ENCODE assay signal across 23 mouse cellular contexts in genomic region chr1:18961889-18962288, GRCm38 (mm10).
"Had no signal": no experiment of that assay in that cellular context is flagged by ENCODE, and none has a peak within 500 bp of the region (broad histone marks: within the 10 kb centered on the region; RNA-seq: fewer than 3 reads in every experiment).

No protein-coding gene starts in this region.

- H3K36me3 ChIP-seq: kidney, embryonic 15.5 days; limb, embryonic 12.5 days; limb, embryonic 15.5 days; midbrain, embryonic 12.5 days; midbrain, embryonic 15.5 days; neural tube, embryonic 12.5 days had no signal

- H3K4me1 ChIP-seq: kidney, embryonic 15.5 days; limb, embryonic 12.5 days; limb, embryonic 15.5 days; midbrain, embryonic 12.5 days; midbrain, embryonic 15.5 days; neural tube, embryonic 12.5 days had no signal

- H3K4me2 ChIP-seq: kidney, embryonic 15.5 days; limb, embryonic 12.5 days; limb, embryonic 15.5 days; liver, embryonic 11.5 days; lung, embryonic 14.5 days; midbrain, embryonic 12.5 days; midbrain, embryonic 15.5 days; neural tube, embryonic 12.5 days had no signal

- H3K9me3 ChIP-seq: kidney, embryonic 15.5 days; limb, embryonic 12.5 days; limb, embryonic 15.5 days; midbrain, embryonic 12.5 days; midbrain, embryonic 15.5 days; neural tube, embryonic 12.5 days had no signal

- ATAC-seq: liver, postnatal 0 days; lung, postnatal 0 days had no signal

- H3K9ac ChIP-seq: kidney, embryonic 15.5 days; limb, embryonic 12.5 days; limb, embryonic 15.5 days; liver, embryonic 14.5 days; liver, postnatal 0 days; lung, embryonic 14.5 days; midbrain, embryonic 12.5 days; midbrain, embryonic 15.5 days; neural tube, embryonic 12.5 days had no signal

- H3K27me3 ChIP-seq: kidney, embryonic 15.5 days; limb, embryonic 12.5 days; limb, embryonic 15.5 days; midbrain, embryonic 12.5 days; midbrain, embryonic 15.5 days; neural tube, embryonic 12.5 days had no signal

- H3K27ac ChIP-seq: kidney, embryonic 15.5 days; left cerebral cortex, adult 2 months; limb, embryonic 12.5 days; limb, embryonic 15.5 days; liver, embryonic 14.5 days; macrophage; midbrain, embryonic 12.5 days; midbrain, embryonic 15.5 days; neural tube, embryonic 12.5 days; stomach, postnatal 0 days had no signal

- H3K4me3 ChIP-seq: kidney, embryonic 15.5 days; left cerebral cortex, adult 2 months; limb, embryonic 12.5 days; limb, embryonic 15.5 days; midbrain, embryonic 12.5 days; midbrain, embryonic 15.5 days; neural tube, embryonic 12.5 days had no signal

- DNase-seq: kidney, postnatal 10 days; kidney, postnatal 36 days; layer of hippocampus, postnatal 36 days; liver, postnatal 0 days; lung, embryonic 14.5 days; right cerebral cortex, adult 18-20 months; right cerebral cortex, postnatal 14 days; right cerebral cortex, postnatal 4 days; thymus, adult 2 months; thymus, postnatal 14 days; thymus, postnatal 4 days had no signal
